Mouse (Mus musculus): ENCODE results near the gene Slit3.

GRCm38 (mm10) chr11:35437510-35437909, 316.5 kb downstream of the Slit3 start:
- TF ChIP-seq ETS1 (IDR thresholded peaks at IDR 0.05; ENCODE audit: low read depth, low read length) (no peak), CTCF (IDR thresholded peaks at IDR 0.05 in 2 of 3, conservative IDR thresholded peaks at IDR 0.05 in 1 of 3; ENCODE audit: control insufficient read depth in 1 of 3, insufficient read depth in 1 of 3, low read depth in 2 of 3, low read length in 3 of 3, poor library complexity in 1 of 3, severe bottlenecking in 1 of 3) (no peak), GATA1 (IDR thresholded peaks at IDR 0.05; ENCODE audit: low read depth, low read length) (no peak), ZKSCAN1 (IDR thresholded peaks at IDR 0.05; ENCODE audit: low read depth, low read length) (no peak), EP300 (IDR thresholded peaks at IDR 0.05; ENCODE audit: low read depth in 1 of 2, low read length in 2 of 2) (no peak), ZMIZ1 (IDR thresholded peaks at IDR 0.05; ENCODE audit: low read depth, low read length) (no peak), TBP (IDR thresholded peaks at IDR 0.05; ENCODE audit: low read depth, low read length) (no peak), POLR2A (IDR thresholded peaks at IDR 0.05; ENCODE audit: control insufficient read depth in 1 of 2, insufficient read depth in 1 of 2, low read depth in 1 of 2, low read length in 2 of 2, poor library complexity in 1 of 2) (no peak), TCF12 (IDR thresholded peaks at IDR 0.05; ENCODE audit: low read depth, low read length) (no peak), GABPA (IDR thresholded peaks at IDR 0.05; ENCODE audit: low read depth, low read length) (no peak), MAZ (IDR thresholded peaks at IDR 0.05; ENCODE audit: low read depth, low read length) (no peak), TAL1 (IDR thresholded peaks at IDR 0.05; ENCODE audit: low read length) (no peak)

All from MEL (cell line).